Mouse (Mus musculus) heart, embryonic 14.5 days (tissue): ENCODE data around the gene Rfc3. TPM values are rescaled to one million over a fixed set of nuclear protein-coding genes. Genes with fewer than 3 reads are reported as not detected.
"Not testable (repeated sequence)": the region's sequence is repeated elsewhere in the genome, so short reads cannot be mapped to it uniquely, and the experiment has no call there.

Experiments
- ATAC-seq: fragments of 200-750 bp; cut with Nextera tagmentation; 2 replicates; pipeline ENCODE4 v1.8.0; 2017; ENCODE audit warnings: low read depth, moderate TSS enrichment; ENCODE audit not compliant: insufficient number of reproducible peaks, insufficient read depth, low FRiP score
- H3K27ac ChIP-seq, 2 experiments: fragments of 200-500 bp in 1 of 2; fragments of 300-500 bp in 1 of 2; sonication (generic) in 1 of 2; replicated peaks in 1 of 2; 2 replicates each; pipeline ENCODE4 v1.5.1; 2012 to 2014; ENCODE audit warnings: low read depth in 2 of 2, low read length in 2 of 2, control low read depth in 1 of 2, mild to moderate bottlenecking in 1 of 2, mixed read lengths in 1 of 2; ENCODE audit not compliant: control insufficient read depth in 1 of 2, insufficient read depth in 1 of 2
- H3K27me3 ChIP-seq: fragments of 300-500 bp; sonication (generic); 2 replicates; pipeline ENCODE4 v1.6.1; 2014; ENCODE audit warnings: mild to moderate bottlenecking, low read length, control low read depth; ENCODE audit not compliant: control insufficient read depth, insufficient read depth
- H3K36me3 ChIP-seq: fragments of 300-500 bp; sonication (generic); 2 replicates; pipeline ENCODE4 v1.6.1; 2014; ENCODE audit warnings: mild to moderate bottlenecking, control low read depth, low read length, mixed read lengths; ENCODE audit not compliant: control insufficient read depth, insufficient read depth
- H3K4me1 ChIP-seq, 2 experiments: fragments of 200-500 bp in 1 of 2; fragments of 300-500 bp in 1 of 2; sonication (generic) in 1 of 2; 2 replicates each; pipeline ENCODE4 v1.6.1; 2012 to 2014; ENCODE audit warnings: low read length in 2 of 2, control low read depth in 1 of 2, mixed read lengths in 1 of 2; ENCODE audit not compliant: control insufficient read depth in 2 of 2, insufficient read depth in 2 of 2
- H3K4me2 ChIP-seq: fragments of 300-500 bp; sonication (generic); 2 replicates; pipeline ENCODE4 v1.6.1; 2014; ENCODE audit warnings: mild to moderate bottlenecking, low read length
- H3K4me3 ChIP-seq, 2 experiments: fragments of 200-500 bp in 1 of 2; fragments of 300-500 bp in 1 of 2; sonication (generic) in 1 of 2; 2 replicates each; pipeline ENCODE4 v1.5.1; 2012 to 2014; ENCODE audit warnings: low read length in 2 of 2, mild to moderate bottlenecking in 2 of 2, control low read depth in 1 of 2, low read depth in 1 of 2, moderate library complexity in 1 of 2; ENCODE audit not compliant: control insufficient read depth in 1 of 2, insufficient read depth in 1 of 2
- H3K9ac ChIP-seq: fragments of 300-500 bp; sonication (generic); 2 replicates; pipeline ENCODE4 v1.6.1; 2014; ENCODE audit warnings: mild to moderate bottlenecking, low read length
- H3K9me3 ChIP-seq: fragments of 300-500 bp; sonication (generic); 2 replicates; pipeline ENCODE4 v1.6.1; 2016; ENCODE audit warnings: low read length, control low read depth; ENCODE audit not compliant: control insufficient read depth
- whole genome bisulfite sequencing: fragments of 180-500 bp; shearing (Covaris S2); extraction: QIAGEN DNeasy Blood & Tissue Kit; methylation state at CpG from one replicate; pipeline ENCODE4 v1.1.7; 2014; 5-methylcytosine and 5-hydroxymethylcytosine counted together
- polyA plus RNA-seq: library from polyadenylated mRNA; unstranded; fragments of >200 nt; fragmentation: Nextera tagmentation; extraction: Ambion mirVana; gene quantifications from 2 replicates; pipeline ENCODE4 v1.2.1, GENCODE M21; 2014

The Rfc3 gene
- polyA plus RNA-seq = 49.3 and 49.6 TPM in 2 replicates

DNA sequence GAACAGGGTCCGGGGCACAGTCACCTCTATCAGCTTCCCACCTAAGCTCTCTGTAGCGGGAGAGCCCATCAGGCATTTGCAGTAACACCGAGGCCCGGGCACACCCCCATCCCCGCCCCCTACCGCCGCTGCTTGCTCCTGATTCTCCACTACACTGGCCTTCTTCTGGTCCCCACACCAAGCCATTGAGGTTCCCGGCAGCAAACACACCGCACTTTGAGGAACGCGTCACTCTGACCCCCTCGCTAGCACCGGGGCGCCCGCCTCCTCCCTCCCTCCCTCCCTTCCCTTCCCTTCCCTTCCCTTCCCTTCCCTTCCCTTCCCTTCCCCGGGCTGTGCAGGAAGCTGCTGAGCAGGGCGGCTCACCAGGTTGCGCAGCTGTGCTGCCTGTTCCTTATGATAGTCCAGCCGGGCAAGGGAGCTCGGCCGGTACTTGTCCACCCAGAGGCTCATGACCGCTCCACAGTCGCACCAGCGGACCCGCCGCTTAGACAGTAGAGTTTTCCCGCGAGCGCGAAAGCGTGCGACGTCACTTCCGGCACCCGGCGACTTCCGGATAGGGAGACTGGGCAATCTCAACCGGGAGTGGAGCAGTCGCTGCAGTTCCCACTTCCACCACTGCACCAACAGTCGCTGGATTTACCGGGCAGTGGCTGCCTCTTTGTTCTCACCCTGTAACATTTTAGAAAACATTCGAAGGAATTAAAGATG lies at the start of gene Rfc3:
TSS of gene Rfc3 (minus strand) at position 543 of the 711 bp plus-strand sequence.
- H3K9ac ChIP-seq = peak within 1 kb of the TSS; percentile 74
- peak within 1 kb of the TSS; percentile 60 to 71 for H3K27ac ChIP-seq
- peak; percentile 95 for ATAC-seq
- H3K4me3 ChIP-seq = peak within 1 kb of the TSS; percentile 54 to 75
- under 1% methylated on average over 40 of the region's 42 CpGs for WGBS
- peak within 1 kb of the TSS; percentile 72 for H3K4me2 ChIP-seq
- H3K9me3 ChIP-seq = no peaks in the 10 kb centered on the region
- H3K27me3 ChIP-seq = no peaks in the 10 kb centered on the region
- peaks cover 38% of the 10 kb centered on the region for H3K36me3 ChIP-seq
- peaks cover 0 to 4% of the 10 kb centered on the region in 2 experiments; a peak in 1 of 4 replicates for H3K4me1 ChIP-seq

DNA sequence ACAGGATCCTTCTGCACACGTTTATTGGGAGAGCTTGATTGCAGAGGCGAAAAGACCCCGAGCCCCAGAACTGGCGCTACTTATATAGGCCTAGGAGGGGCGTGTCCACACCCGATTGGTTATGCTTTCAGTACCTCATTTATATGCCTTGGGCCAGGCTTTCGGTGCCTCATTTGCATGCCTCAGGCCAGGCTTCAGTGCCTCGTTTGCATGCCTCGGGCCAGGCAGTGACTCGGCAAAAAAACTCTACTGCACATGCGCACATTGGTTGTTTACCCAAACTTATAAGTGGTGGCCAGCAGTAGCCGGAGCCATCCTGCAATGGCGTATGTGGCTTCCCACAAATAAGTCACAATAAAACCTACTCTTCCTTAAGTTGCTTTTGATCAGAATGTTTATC lies 42.6 kb upstream of the Rfc3 start:
- H3K27ac ChIP-seq, H3K9me3 ChIP-seq, H3K4me3 ChIP-seq, H3K4me1 ChIP-seq, H3K9ac ChIP-seq, H3K4me2 ChIP-seq, H3K36me3 ChIP-seq, H3K27me3 ChIP-seq, ATAC-seq: not testable (repeated sequence)
- 87% methylated on average over 13 of the region's 13 CpGs for whole genome bisulfite sequencing

DNA sequence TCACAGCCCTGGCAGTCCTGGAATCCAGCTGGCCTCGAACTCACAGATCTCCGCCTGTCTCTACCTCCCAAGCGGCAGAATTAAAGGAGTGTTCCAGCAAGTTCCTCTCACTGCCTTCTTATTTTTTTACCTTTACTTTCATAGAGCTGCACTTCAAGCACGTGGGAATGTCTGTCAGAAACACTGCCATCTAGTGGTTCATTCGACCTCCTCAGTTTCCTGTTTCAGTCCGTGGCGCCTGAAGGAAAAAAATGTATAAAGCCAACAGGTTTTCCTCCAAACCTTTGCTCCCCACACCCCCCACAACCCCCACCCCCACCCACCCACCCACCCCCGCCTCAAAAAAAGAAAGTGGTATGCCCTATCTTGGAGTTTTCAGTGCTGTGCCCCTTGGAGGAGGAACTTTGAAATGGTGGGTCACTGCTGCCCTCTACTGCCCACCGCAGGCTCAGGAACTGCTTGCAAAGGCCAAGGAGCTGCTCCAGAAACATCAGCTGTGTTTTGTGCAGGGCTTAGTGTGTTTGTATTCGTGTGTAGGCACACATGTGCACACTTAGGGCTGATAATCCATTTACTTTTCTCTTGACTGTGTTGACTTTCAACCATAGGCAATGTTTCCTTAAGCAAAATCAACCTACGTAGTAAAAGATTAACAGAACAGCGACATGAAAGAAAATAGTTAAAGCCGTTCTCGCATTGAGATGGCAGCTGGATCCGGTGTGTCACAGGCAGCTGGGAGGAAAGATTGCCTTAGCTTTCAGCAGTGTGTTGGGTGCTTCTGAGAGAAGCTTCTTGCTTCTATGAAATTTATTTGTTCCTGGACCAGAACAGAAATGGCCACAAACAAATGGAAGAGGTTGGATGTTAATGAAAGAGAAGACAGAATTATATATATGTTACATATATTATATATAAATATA lies 35.8 kb upstream of the Rfc3 start:
- peaks cover 0 to 2% of the 10 kb centered on the region in 2 experiments; a peak in 2 of 4 replicates for H3K4me1 ChIP-seq
- H3K4me2 ChIP-seq = peak overlapping the region; percentile 52
- H3K36me3 ChIP-seq = no peaks in the 10 kb centered on the region
- no peaks in the 10 kb centered on the region for H3K9me3 ChIP-seq
- ATAC-seq = 0 out of 2 replicates have a peak, but pooled peaks have one; percentile 54
- H3K9ac ChIP-seq = peak overlapping the region; percentile 46; the same call in 1 of the 2 replicates
- no peaks in the 10 kb centered on the region for H3K27me3 ChIP-seq
- H3K27ac ChIP-seq = no peak overlapping the region
- WGBS = 24% methylated on average over 15 of the region's 15 CpGs
- no peak overlapping the region for H3K4me3 ChIP-seq

DNA sequence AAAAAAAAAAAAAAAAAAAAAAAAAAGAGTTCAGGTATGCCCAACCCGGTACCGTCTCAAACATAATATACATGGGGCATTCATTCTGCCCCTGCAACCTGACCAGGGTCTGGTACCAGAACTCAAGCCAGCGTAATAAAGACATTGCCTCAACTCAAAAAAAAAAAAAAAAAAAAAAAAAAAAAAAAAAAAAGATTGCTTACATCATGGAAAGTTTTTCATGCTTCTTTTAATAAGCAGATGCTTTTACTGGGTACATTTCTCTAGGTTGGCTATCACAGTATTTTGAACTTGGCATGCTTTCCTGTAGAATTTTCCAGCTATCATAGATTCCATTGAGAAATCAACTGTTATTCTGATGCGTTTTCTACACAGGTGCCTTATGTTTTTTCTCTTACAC lies 11.2 kb upstream of the Rfc3 start:
- 90% methylated on average over 4 of the region's 4 CpGs for WGBS
- Histone ChIP-seq H3K27ac (no peak overlapping the region), H3K9me3 (no peaks in the 10 kb centered on the region), H3K36me3 (no peaks in the 10 kb centered on the region), H3K9ac (no peak overlapping the region), H3K4me3 (no peak overlapping the region), H3K4me1 (no peaks in the 10 kb centered on the region), H3K4me2 (no peak overlapping the region), H3K27me3 (no peaks in the 10 kb centered on the region)
- no peak for ATAC-seq

DNA sequence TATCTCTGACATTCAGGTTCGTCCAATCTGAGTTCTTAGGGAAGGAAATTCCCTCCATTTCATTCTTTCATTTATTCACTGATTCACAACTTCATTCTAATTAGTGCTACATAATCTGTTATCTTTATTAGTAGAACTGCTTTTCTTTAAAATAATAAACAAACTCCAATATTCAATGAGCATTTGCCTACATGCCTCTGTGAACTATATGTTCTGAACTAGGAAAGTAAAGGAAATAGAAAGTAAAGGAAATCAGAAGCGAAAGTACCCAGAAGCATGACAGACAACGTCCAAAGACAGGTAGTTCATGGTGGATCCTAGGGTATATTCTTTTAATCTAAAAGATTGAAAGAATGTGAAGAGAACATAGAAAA lies 356 bp upstream of the Rfc3 start:
- H3K27me3 ChIP-seq = no peaks in the 10 kb centered on the region
- H3K9ac ChIP-seq = no peak overlapping the region
- peaks cover 0 to 4% of the 10 kb centered on the region in 2 experiments; a peak in 1 of 4 replicates for H3K4me1 ChIP-seq
- peaks cover 32% of the 10 kb centered on the region for H3K36me3 ChIP-seq
- 67% methylated on average over 3 of the region's 3 CpGs for WGBS
- H3K4me3 ChIP-seq = peak overlapping the region in 1 of 2 experiments; percentile 54; a peak in 3 of 4 replicates
- ATAC-seq = no peak
- peak overlapping the region; percentile 72 for H3K4me2 ChIP-seq
- H3K9me3 ChIP-seq = no peaks in the 10 kb centered on the region
- peak overlapping the region in 1 of 2 experiments; percentile 60; a peak in 1 of 4 replicates for H3K27ac ChIP-seq

DNA sequence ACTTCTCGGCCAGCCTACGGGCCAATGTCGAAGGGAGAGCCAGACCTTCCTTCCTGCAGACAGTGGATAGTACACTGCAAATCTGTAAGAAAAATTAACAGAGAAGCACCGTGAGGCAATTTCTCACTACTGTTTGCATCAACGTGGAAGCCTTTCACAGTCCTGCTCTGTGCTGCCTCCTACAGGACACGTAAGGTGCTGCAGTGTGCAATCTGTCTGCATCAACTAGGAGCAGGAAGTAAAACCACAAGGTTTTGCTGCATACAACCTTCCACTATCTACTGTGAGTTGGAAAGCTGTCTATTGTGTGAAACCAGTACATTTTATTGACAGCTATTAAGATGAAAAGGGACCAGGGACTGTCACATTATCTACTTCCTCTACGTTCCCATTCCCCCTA lies 6.2 kb downstream of the Rfc3 start:
- no peaks in the 10 kb centered on the region for H3K4me1 ChIP-seq
- no peaks in the 10 kb centered on the region for H3K27me3 ChIP-seq
- peaks cover 87% of the 10 kb centered on the region for H3K36me3 ChIP-seq
- WGBS = 88% methylated on average over 7 of the region's 7 CpGs
- ATAC-seq = no peak
- no peak overlapping the region for H3K4me2 ChIP-seq
- no peak overlapping the region for H3K27ac ChIP-seq
- H3K4me3 ChIP-seq = no peak overlapping the region
- no peak overlapping the region for H3K9ac ChIP-seq
- no peaks in the 10 kb centered on the region for H3K9me3 ChIP-seq

DNA sequence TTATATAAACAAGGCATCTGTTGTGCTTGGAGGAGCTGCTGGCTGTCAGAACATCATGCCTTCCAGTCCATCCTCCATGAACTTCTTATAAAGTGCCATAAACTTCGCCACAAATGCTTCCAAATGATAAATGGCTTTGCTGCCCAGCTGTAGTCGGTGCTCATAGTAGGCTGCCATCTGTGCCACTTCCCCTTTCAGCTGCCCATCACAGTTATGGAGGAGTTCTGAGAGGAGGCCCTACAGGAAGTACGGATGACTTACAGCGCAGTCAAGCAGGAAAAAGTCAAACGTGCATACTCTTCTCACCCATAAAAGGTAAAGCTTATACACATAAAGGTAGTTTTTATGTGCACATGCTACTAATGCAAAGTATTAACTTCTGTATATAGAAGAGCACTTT lies 8.2 kb downstream of the Rfc3 start:
- no peaks in the 10 kb centered on the region for H3K9me3 ChIP-seq
- H3K36me3 ChIP-seq = peaks cover 69% of the 10 kb centered on the region
- no peaks in the 10 kb centered on the region for H3K4me1 ChIP-seq
- 86% methylated on average over 5 of the region's 5 CpGs for WGBS
- no peaks in the 10 kb centered on the region for H3K27me3 ChIP-seq
- no peak overlapping the region for H3K27ac ChIP-seq
- no peak overlapping the region for H3K4me2 ChIP-seq
- H3K4me3 ChIP-seq = no peak overlapping the region
- no peak overlapping the region for H3K9ac ChIP-seq
- ATAC-seq = no peak
